9 mouse cellular contexts compared by ENCODE assay signal in genomic region chr17:29549543-29550428, GRCm38 (mm10). TPM values are rescaled to one million over a fixed set of nuclear protein-coding genes. Genes with fewer than 3 reads are reported as not detected.
A peak's percentile ranks its signal among the peaks of the same experiment; 100 is the strongest.
DNase-seq lines count a peak whose midpoint lies in the region; ATAC-seq and TF ChIP-seq lines count a peak whose summit lies in the region.
"Had no signal": no experiment of that assay in that cellular context is flagged by ENCODE, and none has a peak within 500 bp of the region (broad histone marks: within the 10 kb centered on the region; RNA-seq: fewer than 3 reads in every experiment).

TSS of gene Gm17657 (minus strand) at chr17:29549638.
TSS of gene Tbc1d22b (plus strand) at chr17:29549785.

- H3K4me3 ChIP-seq in brown adipose tissue, adult 24 weeks (ENCODE audit: insufficient read depth, low read depth, low read length), result peak within 1 kb of the TSS; percentile 90
- H3K4me3 ChIP-seq in heart, embryonic 15.5 days, result peak within 1 kb of the TSS; percentile 91
- H3K4me3 ChIP-seq in liver, embryonic 14.5 days (ENCODE audit: insufficient read depth in 1 of 2, low read depth in 2 of 2, low read length in 2 of 2), result peak within 1 kb of the TSS; percentile 77 to 82
- peak within 1 kb of the TSS; percentile 91 for H3K4me3 ChIP-seq in neural tube, embryonic 11.5 days (ENCODE audit: low read depth, low read length)
- H3K4me3 ChIP-seq in stomach, postnatal 0 days (ENCODE audit: low read depth, low read length), result peak within 1 kb of the TSS; percentile 95

- peaks cover 3% of the 10 kb centered on the region; the same call in 1 of the 2 replicates for H3K4me1 ChIP-seq in brown adipose tissue, adult 24 weeks (ENCODE audit: control insufficient read depth, insufficient read depth, insufficient read length, low read length)
- peaks cover 21% of the 10 kb centered on the region for H3K4me1 ChIP-seq in heart, embryonic 15.5 days (replicated peaks)
- peaks cover 15% of the 10 kb centered on the region in 2 experiments for H3K4me1 ChIP-seq in liver, embryonic 14.5 days (replicated peaks; ENCODE audit: control insufficient read depth in 2 of 2, insufficient read depth in 2 of 2, low read length in 1 of 2)
- H3K4me1 ChIP-seq in neural tube, embryonic 11.5 days (ENCODE audit: control insufficient read depth, insufficient read depth, low read length), result peaks cover 13% of the 10 kb centered on the region
- H3K4me1 ChIP-seq in stomach, postnatal 0 days (replicated peaks; ENCODE audit: control insufficient read depth, insufficient read depth), result no peaks in the 10 kb centered on the region

- ATAC-seq in heart, embryonic 15.5 days (replicated peaks; ENCODE audit: insufficient number of reproducible peaks, insufficient read depth, low FRiP score, low read depth), result peak; percentile 98
- ATAC-seq in liver, embryonic 14.5 days (ENCODE audit: insufficient read depth), result peak; percentile 98
- ATAC-seq in neural tube, embryonic 11.5 days (ENCODE audit: insufficient read depth, low FRiP score, low TSS enrichment), result peak; percentile 99
- peak; percentile 99 for ATAC-seq in stomach, postnatal 0 days (ENCODE audit: low FRiP score, low TSS enrichment)

- peak within 1 kb of the TSS; percentile 93 for H3K9ac ChIP-seq in heart, embryonic 15.5 days
- peak within 1 kb of the TSS; percentile 82 for H3K9ac ChIP-seq in liver, embryonic 14.5 days (replicated peaks)
- H3K9ac ChIP-seq in neural tube, embryonic 11.5 days (ENCODE audit: low read length), result peak within 1 kb of the TSS; percentile 94
- H3K9ac ChIP-seq in stomach, postnatal 0 days (ENCODE audit: low read length), result peak within 1 kb of the TSS; percentile 91

- no peak for TF ChIP-seq EP300 in liver, embryonic 14.5 days (IDR thresholded peaks at IDR 0.05; ENCODE audit: low read depth)
- TF ChIP-seq EP300 in stomach, postnatal 0 days (optimal IDR thresholded peaks at IDR 0.05), result no peak

- peak; percentile 98 for DNase-seq in CD4-positive, CD25-positive, alpha-beta regulatory T cell, adult 2 months (ENCODE audit: low read depth, low spot score)
- peak; percentile 81 for DNase-seq in fibroblast of lung, adult 2 months (ENCODE audit: low read depth)
- DNase-seq in kidney, postnatal 25 days, result peak; percentile 97 to 99
- DNase-seq in liver, embryonic 14.5 days (ENCODE audit: low read depth in 3 of 3, low spot score in 3 of 3), result peak; percentile 89
- peak; percentile 95 for DNase-seq in neural tube, embryonic 11.5 days (ENCODE audit: low spot score)
- DNase-seq in stomach, postnatal 0 days (ENCODE audit: low spot score), result peak; percentile 98

- peak; percentile 14; the same call in 1 of the 2 replicates for TF ChIP-seq CTCF in liver, embryonic 14.5 days (IDR thresholded peaks at IDR 0.05; ENCODE audit: low read depth)
- TF ChIP-seq CTCF in stomach, postnatal 0 days (IDR thresholded peaks at IDR 0.05; ENCODE audit: low read depth), result peak; percentile 8; the same call in 1 of the 2 replicates

- H3K36me3 ChIP-seq in heart, embryonic 15.5 days, result no peaks in the 10 kb centered on the region
- no peaks in the 10 kb centered on the region for H3K36me3 ChIP-seq in liver, embryonic 14.5 days (replicated peaks; ENCODE audit: control insufficient read depth, insufficient read depth, low read depth)
- H3K36me3 ChIP-seq in neural tube, embryonic 11.5 days (ENCODE audit: control insufficient read depth, insufficient read depth, low read length), result no peaks in the 10 kb centered on the region
- no peaks in the 10 kb centered on the region for H3K36me3 ChIP-seq in stomach, postnatal 0 days (ENCODE audit: control insufficient read depth, insufficient read depth, low read length)

- no peaks in the 10 kb centered on the region for H3K9me3 ChIP-seq in heart, embryonic 15.5 days (replicated peaks)
- H3K9me3 ChIP-seq in liver, embryonic 14.5 days (ENCODE audit: control insufficient read depth, low read length), result no peaks in the 10 kb centered on the region
- H3K9me3 ChIP-seq in neural tube, embryonic 11.5 days (ENCODE audit: control insufficient read depth, low read length), result no peaks in the 10 kb centered on the region
- H3K9me3 ChIP-seq in stomach, postnatal 0 days (ENCODE audit: control insufficient read depth, low read length), result no peaks in the 10 kb centered on the region

- peak within 1 kb of the TSS; percentile 92 for H3K4me2 ChIP-seq in heart, embryonic 15.5 days
- peak within 1 kb of the TSS; percentile 76 for H3K4me2 ChIP-seq in liver, embryonic 14.5 days (ENCODE audit: low read depth)
- peak within 1 kb of the TSS; percentile 74 for H3K4me2 ChIP-seq in neural tube, embryonic 11.5 days (ENCODE audit: low read depth)
- H3K4me2 ChIP-seq in stomach, postnatal 0 days (replicated peaks; ENCODE audit: low read depth), result peak within 1 kb of the TSS; percentile 99

- 0% methylated on average over 43 of the region's 44 CpGs for WGBS in heart, embryonic 15.5 days
- under 1% methylated on average over 44 of the region's 44 CpGs for WGBS in liver, embryonic 14.5 days (ENCODE audit: insufficient replicate concordance)
- WGBS in neural tube, embryonic 11.5 days, result under 1% methylated on average over 39 of the region's 44 CpGs
- WGBS in stomach, postnatal 0 days, result 1% methylated on average over 44 of the region's 44 CpGs

- H3K27me3 ChIP-seq in heart, embryonic 15.5 days, result no peaks in the 10 kb centered on the region
- H3K27me3 ChIP-seq in liver, embryonic 14.5 days (ENCODE audit: control insufficient read depth, insufficient read depth, low read length), result no peaks in the 10 kb centered on the region
- no peaks in the 10 kb centered on the region for H3K27me3 ChIP-seq in neural tube, embryonic 11.5 days (ENCODE audit: control insufficient read depth, insufficient read depth, low read length)
- H3K27me3 ChIP-seq in stomach, postnatal 0 days (ENCODE audit: control insufficient read depth, insufficient read depth, low read length), result no peaks in the 10 kb centered on the region

- peak within 1 kb of the TSS; percentile 7; the same call in 1 of the 2 replicates for H3K27ac ChIP-seq in brown adipose tissue, adult 24 weeks (replicated peaks; ENCODE audit: low read depth, low read length)
- peak within 1 kb of the TSS; percentile 73 for H3K27ac ChIP-seq in heart, embryonic 15.5 days
- H3K27ac ChIP-seq in liver, embryonic 14.5 days, result no peak within 1 kb of the TSS
- H3K27ac ChIP-seq in neural tube, embryonic 11.5 days (ENCODE audit: low read depth, low read length), result no peak within 1 kb of the TSS
- peak within 1 kb of the TSS; percentile 70 for H3K27ac ChIP-seq in stomach, postnatal 0 days (replicated peaks)

RNA-seq across cellular contexts. Expression of gene Gm17657, which starts in this region (rescaled TPM):
- not detected in 2 replicates for polyA plus RNA-seq in brown adipose tissue, adult 24 weeks (2012; ENCODE audit: insufficient read depth, insufficient read length, missing spikeins)
- polyA plus RNA-seq in heart, embryonic 15.5 days (2015; fragmentation: Nextera tagmentation; extraction: Ambion mirVana), result not detected in 2 replicates
- not detected in 2 replicates for polyA plus RNA-seq in liver, embryonic 14.5 days (2012; rRNA removed)
- polyA plus RNA-seq in liver, embryonic 14.5 days (2014; fragmentation: Nextera tagmentation; extraction: Ambion mirVana), result not detected in 2 replicates
- not detected in 2 replicates for polyA plus RNA-seq in neural tube, embryonic 11.5 days (2014; fragmentation: Nextera tagmentation; extraction: Ambion mirVana)
- not detected in 2 replicates for polyA plus RNA-seq in stomach, postnatal 0 days (2015; fragmentation: Nextera tagmentation; extraction: Ambion mirVana)
- polyA plus RNA-seq: gonadal fat pad, adult 2 months had no signal

RNA-seq across cellular contexts. Expression of gene Tbc1d22b, which starts in this region (rescaled TPM):
- polyA plus RNA-seq in brown adipose tissue, adult 24 weeks (2012; ENCODE audit: insufficient read depth, insufficient read length, missing spikeins), result 7.2 and 8.4 TPM in 2 replicates
- polyA plus RNA-seq in heart, embryonic 15.5 days (2015; fragmentation: Nextera tagmentation; extraction: Ambion mirVana), result 8.5 and 13.0 TPM in 2 replicates
- 3.3 and 3.6 TPM in 2 replicates for polyA plus RNA-seq in liver, embryonic 14.5 days (2012; rRNA removed)
- 2.3 and 2.9 TPM in 2 replicates for polyA plus RNA-seq in liver, embryonic 14.5 days (2014; fragmentation: Nextera tagmentation; extraction: Ambion mirVana)
- 19.9 and 22.1 TPM in 2 replicates for polyA plus RNA-seq in neural tube, embryonic 11.5 days (2014; fragmentation: Nextera tagmentation; extraction: Ambion mirVana)
- 6.9 and 7.8 TPM in 2 replicates for polyA plus RNA-seq in stomach, postnatal 0 days (2015; fragmentation: Nextera tagmentation; extraction: Ambion mirVana)

Comparison
In these comparisons a context has a peak if more than half of its experiments do, and no peak if none do; other contexts are left out.
1. H3K27ac ChIP-seq: peak in brown adipose tissue, adult 24 weeks (single experiment), heart, embryonic 15.5 days (single experiment) and stomach, postnatal 0 days (single experiment); none in liver, embryonic 14.5 days (single experiment) and neural tube, embryonic 11.5 days (single experiment).
2. Peak in every context shown above with its lines, with median percentiles within 50 percentile points of each other: DNase-seq, H3K4me3 ChIP-seq, ATAC-seq, H3K4me2 ChIP-seq and H3K9ac ChIP-seq.